Mouse (Mus musculus) layer of hippocampus, postnatal 25 days (tissue): ENCODE data around the gene Rarres1. TPM values are rescaled to one million over a fixed set of nuclear protein-coding genes. Genes with fewer than 3 reads are reported as not detected.

Experiments used
- DNase-seq, 2 experiments: peaks; one replicate each; pipeline ENCODE4 v3.0.0; 2022; ENCODE audit warnings: mixed read lengths in 2 of 2, low spot score in 1 of 2; ENCODE audit errors: extremely low spot score in 1 of 2
- total RNA-seq, 2 experiments: library from RNA; stranded (reverse); gene quantifications; 2 replicates each; pipeline ENCODE4 v1.2.3; 2021

Gene Rarres1
- 1 to 10 TPM; 1.2 to 1.7 TPM for total RNA-seq

DNA sequence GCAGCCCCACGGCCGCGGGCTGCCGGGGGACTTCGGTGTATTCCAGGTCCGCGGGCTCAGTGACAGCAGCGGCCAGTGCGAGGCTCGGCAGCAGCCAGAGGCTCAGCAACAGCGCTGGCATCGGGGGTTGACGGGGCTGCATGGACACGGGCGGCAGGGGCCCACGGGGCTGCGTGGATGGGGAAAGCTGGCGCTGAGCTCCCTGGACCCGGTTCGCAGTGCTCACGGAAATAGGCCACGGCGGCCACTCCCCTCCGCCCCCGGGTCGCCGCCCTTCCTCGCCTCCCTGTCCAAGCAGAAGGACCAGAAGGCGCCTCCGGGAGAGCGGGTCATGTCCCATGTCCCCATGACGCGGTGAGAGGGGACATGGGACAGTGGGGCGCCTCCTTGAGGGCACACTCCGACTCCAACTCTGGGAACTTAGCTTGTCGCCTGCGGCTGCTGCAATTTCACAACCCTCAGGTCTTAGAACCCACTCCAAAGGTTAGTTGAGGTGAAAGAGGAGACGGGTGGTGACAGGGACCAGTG lies at the start of gene Rarres1:
TSS of gene Rarres1 (minus strand) at position 250 of the 528 bp plus-strand sequence.
- no peak for DNase-seq

DNA sequence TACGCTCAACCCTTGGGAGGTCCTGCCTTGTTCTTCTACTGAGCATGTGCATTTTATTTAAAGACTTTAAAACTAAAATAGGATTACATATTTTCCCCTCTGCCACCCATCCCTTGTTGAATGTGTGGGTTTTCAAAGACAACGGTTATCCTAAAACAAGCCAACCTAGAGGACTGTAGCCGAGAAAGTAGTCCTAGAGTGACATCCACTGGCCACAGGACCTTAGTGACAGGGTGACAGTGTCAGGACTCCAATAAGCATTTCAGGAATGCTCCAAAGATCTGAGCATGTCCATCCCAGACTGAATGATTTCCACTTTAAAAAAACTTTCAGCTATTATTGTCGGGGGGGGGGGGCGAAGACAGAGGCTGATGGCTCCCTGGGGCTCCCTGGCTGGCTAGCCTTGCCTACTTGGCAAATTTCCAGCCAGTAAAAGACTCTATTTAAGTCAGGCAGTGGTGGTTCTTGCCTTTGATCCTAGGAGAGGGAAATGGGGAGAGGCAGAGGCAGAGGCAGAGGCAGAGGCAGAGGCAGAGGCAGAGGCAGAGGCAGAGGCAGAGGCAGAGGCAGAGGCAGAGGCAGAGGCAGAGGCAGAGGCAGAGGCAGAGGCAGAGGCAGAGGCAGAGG lies 49.5 kb upstream of the Rarres1 start:
- no peak for DNase-seq

DNA sequence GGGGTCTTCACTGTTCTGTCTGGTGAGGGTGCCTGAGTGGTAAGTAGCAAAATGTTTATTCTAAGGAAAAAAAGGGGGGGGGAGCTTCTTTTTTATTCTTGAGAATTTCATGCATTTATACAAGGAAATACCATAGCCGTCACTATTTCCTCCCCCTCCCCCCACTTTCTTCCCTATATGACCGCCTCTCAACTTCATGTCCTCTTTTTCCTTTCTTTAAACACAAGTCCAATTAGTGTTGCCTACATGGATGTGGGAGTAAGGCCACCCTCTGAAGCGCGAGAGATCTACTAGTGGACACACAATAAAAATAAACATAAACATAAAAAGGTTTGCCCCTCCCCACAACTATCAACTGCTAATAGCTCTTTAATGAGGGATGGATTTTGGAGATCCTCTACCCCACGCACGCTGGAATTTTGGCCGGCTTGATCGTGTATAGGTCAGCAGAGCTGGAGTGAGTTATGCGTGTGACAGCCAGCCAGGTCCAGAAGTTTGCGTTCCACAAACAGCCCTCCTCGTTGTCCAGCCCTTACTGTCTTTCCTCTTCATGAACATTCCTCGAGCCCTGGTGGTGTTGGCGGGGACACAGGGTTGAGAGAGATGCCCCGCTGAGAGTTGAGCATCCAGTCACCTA lies 42.5 kb upstream of the Rarres1 start:
- DNase-seq = no peak

DNA sequence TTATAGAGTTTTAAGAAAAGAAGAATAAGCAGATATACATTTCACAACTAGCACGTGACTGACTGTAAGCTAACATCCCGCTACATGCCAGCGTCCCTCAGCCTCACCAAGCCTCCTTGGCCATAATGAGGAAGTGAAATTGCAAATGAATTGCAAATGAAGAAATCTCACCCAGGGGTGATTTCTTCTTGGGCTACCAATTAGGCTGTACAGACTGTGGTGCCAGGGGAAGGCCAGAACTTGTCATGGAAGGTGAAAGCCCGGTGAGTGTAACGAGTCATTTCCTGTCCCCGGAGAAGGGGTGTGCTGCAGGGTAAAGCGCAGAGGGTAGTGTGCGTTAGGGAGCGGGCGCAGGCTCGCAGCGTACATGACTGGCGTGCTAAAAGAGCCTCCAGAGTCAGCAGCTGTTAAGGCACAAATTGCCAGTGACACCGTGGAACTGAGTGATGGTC lies 41.9 kb upstream of the Rarres1 start:
- DNase-seq = no peak

DNA sequence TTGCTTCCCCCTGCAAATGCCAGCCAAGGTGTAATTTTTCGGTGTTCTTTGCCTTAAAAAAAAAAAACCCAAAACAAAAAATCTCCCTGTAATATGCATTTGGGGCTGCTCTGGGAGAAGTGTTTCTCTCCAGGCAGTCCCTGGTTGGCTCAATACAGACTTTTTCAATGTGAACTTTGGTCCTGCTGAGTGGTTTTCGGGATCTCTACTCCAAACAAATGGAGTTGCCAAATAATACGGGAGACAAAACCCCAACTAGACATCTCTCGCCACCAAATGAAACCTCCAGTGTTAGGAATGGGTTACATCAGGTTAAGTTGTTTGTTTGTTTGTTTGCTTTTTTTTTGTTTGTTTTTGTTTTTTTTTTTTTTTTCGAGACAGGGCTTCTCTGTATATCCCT lies 39.9 kb upstream of the Rarres1 start:
- no peak for DNase-seq

DNA sequence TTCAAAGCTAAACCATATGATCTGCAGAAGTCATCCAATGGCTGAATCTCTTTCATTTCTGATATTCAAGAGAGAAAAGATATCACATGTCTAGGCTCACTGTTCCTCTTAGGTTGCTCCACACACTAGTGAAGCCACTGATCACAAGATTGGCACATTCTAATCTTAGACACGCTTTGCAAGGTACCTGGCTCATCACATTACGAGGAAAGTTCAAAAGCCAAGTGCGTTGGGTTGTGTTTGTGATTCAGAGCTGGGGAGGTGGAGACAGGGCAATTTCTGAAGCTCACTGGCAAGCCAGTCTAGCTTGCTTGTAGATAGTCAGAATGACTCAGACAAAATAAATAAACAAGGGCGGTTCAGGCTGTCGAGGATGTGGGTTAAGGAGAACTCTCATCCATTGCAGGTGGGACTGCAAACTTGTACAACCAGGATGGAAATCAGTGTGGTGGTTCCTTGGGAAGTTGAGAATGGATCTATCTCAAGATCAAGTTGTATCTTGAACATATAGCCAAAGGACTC lies 38.7 kb upstream of the Rarres1 start:
- no peak for DNase-seq

DNA sequence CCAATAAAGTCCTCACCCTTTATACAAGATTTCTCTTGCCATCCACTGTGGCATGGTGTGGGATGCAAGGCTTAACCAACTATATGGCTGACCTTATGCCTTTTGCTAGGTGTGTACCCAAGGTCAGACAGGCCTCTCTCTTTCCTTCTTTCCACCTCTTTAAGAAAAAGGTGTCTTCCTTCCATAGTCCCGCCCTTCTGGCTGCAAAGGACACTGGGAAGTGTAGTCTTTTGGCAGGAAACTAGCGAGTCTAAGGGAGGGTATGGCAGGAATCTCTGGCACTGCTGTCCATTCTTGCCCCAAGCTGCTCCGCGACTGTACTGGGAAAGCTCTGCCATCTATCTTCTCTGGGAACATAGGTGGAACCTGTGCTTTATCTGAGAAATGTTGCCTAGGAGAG lies 38.0 kb upstream of the Rarres1 start:
- no peak for DNase-seq

DNA sequence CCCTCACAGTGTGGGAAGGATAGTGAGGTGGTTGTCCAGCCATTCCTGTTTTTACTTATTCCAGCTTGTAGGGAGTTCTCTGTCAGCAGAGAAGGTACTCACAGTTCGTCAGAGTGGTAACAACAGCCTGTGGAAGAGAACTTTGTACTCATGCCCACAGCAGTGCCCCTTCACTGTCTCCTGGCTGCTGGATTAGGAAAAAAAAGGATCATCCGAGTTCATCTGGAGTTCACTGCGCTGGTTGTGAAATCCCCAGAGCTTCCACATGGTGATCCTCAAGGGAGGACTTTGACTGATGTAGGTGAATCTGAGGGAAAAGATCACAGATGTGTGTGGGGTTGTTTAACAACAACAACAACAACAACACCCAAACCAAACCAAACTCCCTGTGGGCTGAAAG lies 35.9 kb upstream of the Rarres1 start:
- no peak for DNase-seq

DNA sequence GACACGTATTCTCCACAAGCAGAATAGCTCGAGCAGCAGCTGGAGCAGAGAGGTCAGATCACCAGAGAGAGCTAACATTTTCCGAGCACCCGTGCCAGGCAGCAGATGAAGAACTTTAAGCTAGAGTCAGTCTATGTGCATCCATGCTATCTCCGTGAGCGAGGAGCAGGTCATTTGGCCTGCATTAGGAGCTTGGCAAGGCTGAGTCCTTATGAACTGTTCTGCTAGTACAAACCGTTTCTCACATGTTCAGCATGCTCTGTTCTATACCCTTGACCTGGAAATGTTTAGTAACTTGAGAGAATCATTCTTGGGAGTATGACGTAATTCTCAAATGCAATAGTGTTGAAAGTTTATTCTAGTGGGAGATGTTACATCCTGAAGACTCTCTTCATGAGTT lies 28.3 kb upstream of the Rarres1 start:
- DNase-seq = no peak

DNA sequence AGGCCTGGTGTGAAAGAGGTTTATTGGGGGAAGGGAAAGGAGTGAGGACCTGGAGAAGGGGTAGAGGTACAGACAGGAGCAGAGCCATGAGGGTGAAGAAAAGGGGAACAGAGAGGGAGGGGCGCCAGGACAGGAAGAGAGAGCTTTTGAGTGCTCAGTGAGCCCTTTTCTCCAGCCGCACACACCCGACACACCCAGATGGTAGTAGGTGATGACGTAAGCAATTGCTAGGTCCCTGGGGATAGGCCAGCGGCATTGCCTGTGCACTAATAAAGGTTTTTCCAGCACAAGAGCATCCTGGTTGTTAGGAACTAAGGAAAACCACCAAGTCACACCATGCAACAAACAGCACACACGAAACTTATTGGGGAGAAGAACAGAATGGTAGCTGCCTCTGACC lies 9.4 kb upstream of the Rarres1 start:
- no peak for DNase-seq

DNA sequence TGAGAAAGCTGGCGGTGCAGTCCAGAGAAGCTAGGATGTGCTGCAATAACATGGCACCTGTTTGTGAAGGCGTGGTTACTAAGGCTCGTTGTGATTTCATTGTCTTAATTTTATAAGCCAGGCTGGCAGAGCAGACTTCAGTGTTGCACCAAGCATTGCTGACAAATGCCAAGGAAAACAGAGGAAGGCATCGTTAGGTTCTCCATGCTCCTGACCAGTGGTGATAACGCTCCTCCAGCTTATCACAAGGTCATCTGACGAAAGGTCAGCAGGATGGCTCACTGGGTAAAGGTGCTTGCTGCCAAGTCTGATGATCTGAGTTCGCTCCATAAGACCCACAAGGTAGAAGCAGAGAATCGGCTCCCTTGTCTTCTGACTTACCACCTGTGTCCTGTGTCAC lies 7.4 kb upstream of the Rarres1 start:
- DNase-seq = no peak

DNA sequence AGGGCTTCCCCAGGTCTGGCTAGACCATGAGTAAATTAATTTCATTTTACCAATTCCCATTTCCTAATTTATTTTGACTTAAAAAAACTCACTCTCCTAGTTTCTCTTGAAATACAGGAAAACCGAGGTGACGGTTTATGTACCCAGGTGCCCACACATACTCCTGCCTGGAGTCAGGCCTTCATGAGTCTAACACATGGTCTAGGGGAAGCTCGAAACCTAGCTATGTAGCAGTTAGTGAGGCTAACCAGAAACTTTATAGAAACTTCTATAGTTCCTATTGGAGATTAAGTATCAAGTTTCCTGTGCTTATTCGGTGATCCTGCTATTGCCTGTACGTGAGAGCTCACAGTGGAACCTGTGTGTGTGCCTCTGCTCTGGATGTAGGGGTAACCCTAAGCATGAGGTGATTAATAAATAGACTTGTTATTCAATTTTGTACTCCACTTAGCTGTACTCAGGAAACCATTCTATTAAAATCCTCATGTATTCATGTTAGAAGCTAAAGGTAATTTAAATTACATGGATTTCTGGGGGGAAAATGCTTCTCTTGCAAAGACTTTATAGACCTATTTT lies 5.3 kb upstream of the Rarres1 start:
- no peak for DNase-seq

DNA sequence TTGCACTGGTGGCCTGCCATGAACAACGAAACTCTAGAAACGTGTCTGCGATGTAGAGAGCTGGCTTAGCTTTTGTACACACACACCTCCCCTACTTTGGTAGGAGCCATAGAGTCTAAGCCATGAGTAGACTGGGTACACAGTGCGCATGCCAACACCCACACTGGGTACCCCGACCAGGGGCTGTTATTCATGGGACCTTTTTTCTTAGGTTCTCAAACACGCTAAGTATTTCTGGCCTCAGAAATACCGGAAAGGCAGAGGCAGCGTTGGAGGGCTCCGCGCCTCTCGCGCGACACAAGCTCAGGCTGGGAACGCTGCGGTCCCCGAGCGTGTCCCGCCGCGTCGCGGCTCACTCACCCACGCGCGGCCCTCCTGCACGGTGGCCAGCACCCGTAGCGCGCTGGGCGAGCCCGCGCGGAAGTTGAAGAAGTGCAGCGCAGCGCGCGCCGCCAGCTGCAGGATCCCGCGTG lies 486 bp downstream of the Rarres1 start:
- DNase-seq = no peak

DNA sequence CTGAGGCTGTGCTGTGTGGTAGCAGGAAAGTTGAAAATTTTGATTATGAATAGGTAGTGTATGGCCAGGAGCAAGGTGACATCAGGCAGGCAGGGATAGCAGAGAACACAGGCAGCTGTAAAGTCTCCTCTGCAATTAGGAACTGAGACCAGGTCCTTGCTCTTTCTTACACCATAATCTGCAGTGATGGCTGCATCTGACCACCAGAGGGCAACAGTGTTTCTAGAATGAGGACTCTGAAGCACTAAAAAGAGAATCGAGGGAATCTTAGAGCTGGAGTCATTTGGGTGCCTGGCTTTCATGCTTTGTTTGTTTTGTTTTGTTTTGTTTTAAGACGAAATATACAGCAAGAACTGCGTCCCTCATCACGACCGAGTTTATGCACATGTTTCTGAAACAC lies 2.5 kb downstream of the Rarres1 start:
- peak; percentile 61 to 83 for DNase-seq

DNA sequence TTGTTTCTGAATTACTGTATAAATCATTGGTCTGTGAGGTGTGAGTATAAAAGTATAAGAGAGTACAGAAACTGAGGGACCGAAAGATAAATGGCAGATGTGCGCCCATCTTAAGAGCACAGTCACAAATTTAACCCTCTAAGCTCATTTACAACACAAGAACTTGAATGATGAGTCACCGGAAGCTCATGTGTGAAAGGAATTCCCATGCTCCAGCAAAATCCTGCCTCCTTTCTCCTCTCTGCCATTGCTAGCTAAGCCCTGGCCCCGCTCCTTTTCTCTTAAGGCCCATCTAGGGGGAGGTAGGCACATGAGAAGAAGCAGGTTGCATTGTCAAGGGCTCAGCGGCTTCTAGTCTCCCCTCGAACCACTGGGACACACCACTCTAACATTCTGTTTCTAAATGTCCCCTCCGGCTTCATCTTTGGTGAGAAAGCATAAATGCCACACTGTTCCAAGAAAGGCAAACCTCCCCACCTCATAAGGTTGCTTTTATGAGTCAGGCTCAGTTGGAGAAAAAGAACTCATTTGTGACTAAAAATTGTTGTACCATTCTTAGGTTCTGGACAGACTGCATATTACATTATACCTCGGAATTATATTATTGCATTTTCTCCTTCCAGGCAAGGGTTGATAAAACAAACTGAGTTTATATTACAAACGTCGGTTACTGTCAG lies 7.0 kb downstream of the Rarres1 start:
- no peak for DNase-seq

DNA sequence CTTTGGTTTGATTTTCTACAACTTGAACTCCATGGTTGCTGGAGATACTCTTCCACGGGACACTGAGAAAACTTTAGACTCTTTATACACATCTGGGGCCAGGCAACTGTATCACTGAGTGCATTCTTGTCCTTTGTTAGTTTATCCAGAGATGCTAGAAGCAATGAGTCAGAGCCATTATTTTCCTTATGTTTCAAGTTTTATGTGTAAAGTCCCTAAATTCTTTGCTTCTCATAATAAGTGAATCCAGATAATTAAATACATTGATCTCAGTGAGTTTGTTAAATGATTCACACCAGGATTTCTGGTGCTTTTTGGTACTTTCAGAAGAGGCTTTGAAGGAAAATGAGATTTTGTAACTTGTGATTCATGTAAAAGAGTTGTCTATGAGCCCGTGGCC lies 10.0 kb downstream of the Rarres1 start:
- DNase-seq = no peak

DNA sequence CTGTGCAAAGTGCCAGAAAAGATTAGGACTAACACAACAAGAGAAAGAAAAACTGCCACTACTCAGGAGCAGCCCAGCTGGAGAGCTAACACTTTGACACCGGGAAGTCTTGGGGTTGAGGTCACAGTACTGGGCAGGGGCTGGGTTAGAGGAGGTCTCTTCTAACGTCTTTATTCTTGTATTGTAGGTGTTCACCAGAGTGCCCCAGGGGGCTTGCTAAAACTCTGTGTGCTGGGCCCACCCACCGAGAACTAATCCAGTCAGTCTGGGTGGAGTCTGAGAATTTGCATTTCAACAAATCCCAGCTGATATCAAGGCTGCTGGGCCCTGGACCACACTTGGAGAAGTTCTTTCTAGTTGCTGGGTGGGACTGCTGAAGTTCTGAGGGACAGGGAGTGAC lies 11.4 kb downstream of the Rarres1 start:
- no peak for DNase-seq

DNA sequence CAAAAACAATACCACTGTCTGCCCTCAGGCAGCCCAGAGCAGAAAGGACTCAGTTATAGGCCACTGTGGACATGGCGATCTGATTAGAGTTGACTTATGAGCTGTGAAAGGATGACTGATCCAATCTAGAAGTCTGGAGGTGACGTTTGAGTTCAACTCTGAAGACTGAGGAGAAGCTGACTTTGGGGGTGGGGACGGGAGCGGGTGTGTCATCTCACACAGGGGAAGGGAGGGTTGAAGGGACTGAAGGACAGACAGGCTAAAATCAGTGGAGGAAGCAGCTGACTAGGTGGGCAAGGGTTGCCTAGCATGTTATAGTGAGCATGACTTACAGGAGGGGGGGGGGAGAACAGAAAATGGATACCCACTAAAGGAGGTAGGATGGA lies 15.9 kb downstream of the Rarres1 start:
- DNase-seq = no peak

DNA sequence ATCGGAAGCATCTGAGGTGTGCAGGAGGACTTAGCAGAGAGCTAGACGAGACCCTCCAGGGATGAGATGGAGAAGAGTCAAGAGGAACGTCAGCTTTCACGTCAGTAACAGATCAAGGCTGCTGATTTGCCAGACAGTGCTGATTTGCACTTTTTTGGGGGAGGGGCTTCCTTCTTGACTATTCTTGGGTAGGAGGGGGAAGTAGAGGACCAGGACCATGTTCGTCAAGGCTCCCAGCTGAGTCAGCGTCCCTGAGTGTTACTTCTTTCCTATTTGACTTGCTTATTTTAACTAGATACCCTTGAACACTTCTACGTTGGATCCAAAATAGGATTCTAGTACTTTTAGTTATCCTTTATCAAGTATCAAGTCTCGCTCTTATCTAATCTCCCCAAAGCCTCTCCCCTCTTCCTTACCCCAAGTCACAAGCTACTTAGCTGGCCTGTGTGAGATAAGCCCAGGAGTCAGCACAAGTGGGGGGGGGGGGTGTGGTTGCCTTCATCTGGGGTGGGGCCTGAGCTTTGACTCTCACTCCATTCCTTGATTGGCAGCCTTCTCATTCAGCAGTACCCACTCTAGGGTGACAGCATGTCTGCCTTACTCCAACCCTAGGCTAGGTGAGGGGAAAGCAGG lies 16.4 kb downstream of the Rarres1 start:
- no peak for DNase-seq

DNA sequence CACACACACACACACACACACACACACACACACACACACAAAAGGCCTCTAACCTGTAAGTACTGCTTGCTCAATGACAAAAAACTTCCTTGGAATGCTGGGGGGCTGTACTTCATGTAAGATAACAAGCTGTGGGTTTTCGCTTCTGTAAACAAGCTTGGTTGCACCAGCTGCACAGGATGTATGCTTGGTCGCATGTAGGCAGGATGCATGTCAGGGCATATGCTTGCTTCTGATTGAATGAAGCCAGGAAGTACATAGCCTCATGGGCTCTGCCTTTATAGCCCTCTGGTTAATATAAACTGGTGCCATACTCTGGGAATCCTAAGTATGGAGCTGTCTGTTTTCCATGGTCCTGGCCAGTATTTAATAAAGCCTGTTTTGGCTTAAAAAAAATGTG lies 17.3 kb downstream of the Rarres1 start:
- DNase-seq = no peak

DNA sequence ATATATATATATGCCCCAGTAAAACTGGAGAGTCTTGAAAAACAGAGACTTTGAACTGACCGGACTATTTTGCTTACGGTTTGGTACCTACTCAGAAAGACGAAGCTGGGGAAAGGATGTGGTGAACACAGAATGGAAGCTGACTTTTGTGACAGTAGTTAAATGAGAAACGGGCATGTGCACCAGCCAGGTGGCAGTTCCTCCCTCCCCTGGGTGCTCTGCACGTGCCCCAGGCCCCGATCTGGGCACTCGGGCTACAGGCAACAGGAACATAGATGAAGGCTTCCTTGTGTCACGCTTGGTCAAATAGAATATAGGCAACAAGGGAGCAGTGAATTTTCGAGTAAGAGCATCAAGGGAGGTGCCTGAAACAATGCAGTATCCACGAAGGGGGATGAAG lies 19.0 kb downstream of the Rarres1 start:
- no peak for DNase-seq
